30 mouse cellular contexts compared by ENCODE assay signal in genomic region chr7:28773163-28773562, GRCm38 (mm10). TPM values are rescaled to one million over a fixed set of nuclear protein-coding genes. Genes with fewer than 3 reads are reported as not detected.
DNase-seq lines count a peak whose midpoint lies in the region; ATAC-seq and TF ChIP-seq lines count a peak whose summit lies in the region.
"Had no signal": no experiment of that assay in that cellular context is flagged by ENCODE, and none has a peak within 500 bp of the region (broad histone marks: within the 10 kb centered on the region; RNA-seq: fewer than 3 reads in every experiment).

No protein-coding gene starts in this region.

- TF ChIP-seq POLR2A in heart, adult 2 months (IDR thresholded peaks at IDR 0.05; ENCODE audit: insufficient read depth, low read depth, low read length): no peak

- H3K4me2 ChIP-seq in heart, embryonic 13.5 days: no peak overlapping the region
- H3K4me2 ChIP-seq in midbrain, embryonic 13.5 days (replicated peaks): no peak overlapping the region
- H3K4me2 ChIP-seq in midbrain, embryonic 16.5 days (ENCODE audit: low read length): no peak overlapping the region
- no peak overlapping the region for H3K4me2 ChIP-seq in forebrain, postnatal 0 days (ENCODE audit: low read depth)
- H3K4me2 ChIP-seq: forebrain, embryonic 13.5 days had no signal

- H3K9me3 ChIP-seq in heart, embryonic 13.5 days: no peaks in the 10 kb centered on the region
- no peaks in the 10 kb centered on the region for H3K9me3 ChIP-seq in midbrain, embryonic 13.5 days
- H3K9me3 ChIP-seq in midbrain, embryonic 16.5 days (replicated peaks; ENCODE audit: control insufficient read depth, low read length, poor library complexity, severe bottlenecking): no peaks in the 10 kb centered on the region
- H3K9me3 ChIP-seq in forebrain, postnatal 0 days (ENCODE audit: low read length): no peaks in the 10 kb centered on the region
- H3K9me3 ChIP-seq: forebrain, embryonic 13.5 days; heart, embryonic 10.5 days had no signal

- H3K9ac ChIP-seq in heart, embryonic 13.5 days: 0 out of 2 replicates have a peak overlapping the region, but pooled peaks have one; percentile 40
- no peak overlapping the region for H3K9ac ChIP-seq in heart, adult 2 months (ENCODE audit: low read depth, low read length)
- 0 out of 2 replicates have a peak overlapping the region, but pooled peaks have one; percentile 1 for H3K9ac ChIP-seq in midbrain, embryonic 13.5 days (replicated peaks)
- H3K9ac ChIP-seq in midbrain, embryonic 16.5 days (ENCODE audit: low read depth, low read length): no peak overlapping the region
- H3K9ac ChIP-seq in forebrain, postnatal 0 days: no peak overlapping the region
- H3K9ac ChIP-seq: forebrain, embryonic 13.5 days had no signal

- no peaks in the 10 kb centered on the region for H3K79me2 ChIP-seq in heart, adult 2 months (replicated peaks; ENCODE audit: control insufficient read depth, insufficient read depth, low read length)

- peaks cover 33% of the 10 kb centered on the region for H3K36me3 ChIP-seq in heart, embryonic 13.5 days
- no peaks in the 10 kb centered on the region for H3K36me3 ChIP-seq in heart, adult 2 months (ENCODE audit: control insufficient read depth, insufficient read depth, low read length)
- peaks cover 38% of the 10 kb centered on the region for H3K36me3 ChIP-seq in midbrain, embryonic 13.5 days
- H3K36me3 ChIP-seq in midbrain, embryonic 16.5 days (ENCODE audit: control insufficient read depth, insufficient read depth, low read length): peaks cover 11% of the 10 kb centered on the region; the same call in 1 of the 2 replicates
- H3K36me3 ChIP-seq in forebrain, postnatal 0 days (ENCODE audit: insufficient read depth): peaks cover 14% of the 10 kb centered on the region

- no peaks in the 10 kb centered on the region for H3K27me3 ChIP-seq in heart, embryonic 13.5 days (replicated peaks)
- H3K27me3 ChIP-seq in heart, adult 2 months (ENCODE audit: control insufficient read depth, insufficient read depth, low read length): no peaks in the 10 kb centered on the region
- no peaks in the 10 kb centered on the region for H3K27me3 ChIP-seq in midbrain, embryonic 13.5 days
- no peaks in the 10 kb centered on the region for H3K27me3 ChIP-seq in midbrain, embryonic 16.5 days (ENCODE audit: control insufficient read depth, insufficient read depth, low read depth, low read length)
- no peaks in the 10 kb centered on the region for H3K27me3 ChIP-seq in forebrain, postnatal 0 days (ENCODE audit: insufficient read depth, low read length)
- H3K27me3 ChIP-seq: forebrain, embryonic 13.5 days; Patski had no signal

- H3K27ac ChIP-seq in heart, embryonic 13.5 days (replicated peaks): 0 out of 2 replicates have a peak overlapping the region, but pooled peaks have one; percentile 8
- H3K27ac ChIP-seq in heart, adult 2 months: no peak overlapping the region
- no peak overlapping the region for H3K27ac ChIP-seq in midbrain, embryonic 13.5 days
- no peak overlapping the region for H3K27ac ChIP-seq in midbrain, embryonic 16.5 days (ENCODE audit: low read length)
- H3K27ac ChIP-seq in forebrain, postnatal 0 days (ENCODE audit: low read depth, low read length): no peak overlapping the region
- H3K27ac ChIP-seq: forebrain, embryonic 13.5 days; left cerebral cortex, adult 2 months had no signal

- TF ChIP-seq EP300 in heart, adult 2 months (IDR thresholded peaks at IDR 0.05; ENCODE audit: insufficient read depth, low read depth, low read length): no peak

- WGBS in heart, embryonic 13.5 days: 58% methylated on average over 3 of the region's 3 CpGs
- WGBS in heart, adult 2 months: 63% methylated on average over 3 of the region's 3 CpGs
- WGBS in midbrain, embryonic 13.5 days: 77% methylated on average over 3 of the region's 3 CpGs
- WGBS in midbrain, embryonic 16.5 days: 81% methylated on average over 3 of the region's 3 CpGs
- 83% methylated on average over 3 of the region's 3 CpGs for WGBS in forebrain, postnatal 0 days

- H3K4me1 ChIP-seq in heart, embryonic 13.5 days: peaks cover 8% of the 10 kb centered on the region
- H3K4me1 ChIP-seq in heart, adult 2 months (ENCODE audit: control insufficient read depth, insufficient read depth, low read length): no peaks in the 10 kb centered on the region
- peaks cover 15% of the 10 kb centered on the region for H3K4me1 ChIP-seq in midbrain, embryonic 13.5 days (replicated peaks)
- H3K4me1 ChIP-seq in midbrain, embryonic 16.5 days (ENCODE audit: control insufficient read depth, insufficient read depth, low read length): peaks cover 4% of the 10 kb centered on the region
- H3K4me1 ChIP-seq in forebrain, postnatal 0 days (ENCODE audit: insufficient read depth): no peaks in the 10 kb centered on the region

- ATAC-seq in cerebellum, adult (ENCODE audit: insufficient number of reproducible peaks, low FRiP score, low TSS enrichment): peak; percentile 63; the same call in 1 of the 2 replicates
- ATAC-seq in heart, embryonic 13.5 days (ENCODE audit: extremely low read depth, insufficient number of reproducible peaks, low FRiP score, low TSS enrichment): no peak
- no peak for ATAC-seq in midbrain, embryonic 13.5 days
- no peak for ATAC-seq in midbrain, embryonic 16.5 days
- ATAC-seq in neutrophil, adult 5-6 weeks (ENCODE audit: extremely low read depth, insufficient number of reproducible peaks, low FRiP score, poor library complexity, severe bottlenecking): peak; percentile 20; the same call in 1 of the 2 replicates
- ATAC-seq in forebrain, postnatal 0 days: no peak
- ATAC-seq: activated CD4-positive, CD25-positive, alpha-beta regulatory T cell, adult 4 months; CD4-positive, CD25-positive, alpha-beta regulatory T cell, adult 4 months; forebrain, embryonic 13.5 days; lung, postnatal 0 days; Patski had no signal

- no peak for DNase-seq in cerebellum, postnatal 14 days
- DNase-seq in heart, adult 2 months: no peak
- no peak for DNase-seq in forebrain, postnatal 0 days
- DNase-seq: adrenal gland, postnatal 10 days; cerebellum, adult 9-11 months; gastrocnemius, postnatal 25 days; kidney, adult 8-10 months; kidney, postnatal 14 days; left cerebral cortex, postnatal 4 days; liver; midbrain, embryonic 14.5 days; retina, postnatal 1 day; thymus, postnatal 14 days had no signal

- TF ChIP-seq CTCF in heart, adult 2 months (IDR thresholded peaks at IDR 0.05): no peak
- TF ChIP-seq CTCF in forebrain, postnatal 0 days (IDR thresholded peaks at IDR 0.05; ENCODE audit: low read depth): no peak

- intact Hi-C loops in heart, adult 2 months (cut with DNase I): no loop called here

- H3K4me3 ChIP-seq in heart, embryonic 13.5 days: no peak overlapping the region
- H3K4me3 ChIP-seq in heart, adult 2 months: no peak overlapping the region
- no peak overlapping the region for H3K4me3 ChIP-seq in midbrain, embryonic 13.5 days (replicated peaks)
- H3K4me3 ChIP-seq in midbrain, embryonic 16.5 days (ENCODE audit: low read depth, low read length): no peak overlapping the region
- H3K4me3 ChIP-seq in forebrain, postnatal 0 days (ENCODE audit: low read depth, low read length): no peak overlapping the region
- H3K4me3 ChIP-seq: forebrain, embryonic 13.5 days; heart, embryonic 10.5 days; left cerebral cortex, adult 2 months had no signal

RNA-seq across cellular contexts. Expression of gene Nfkbib, which starts 5.9 kb away (rescaled TPM):
- 30.5 and 32.7 TPM in 2 replicates for polyA plus RNA-seq in heart, embryonic 13.5 days (2015; fragmentation: Nextera tagmentation; extraction: Ambion mirVana)
- total RNA-seq in heart, adult 2 months (2021): 10 to 100 TPM; 25.1 to 31.6 TPM
- 18.7 and 27.8 TPM in 2 replicates for polyA plus RNA-seq in heart, adult 2 months (2012; rRNA removed)
- polyA plus RNA-seq in midbrain, embryonic 13.5 days (2015; fragmentation: Nextera tagmentation; extraction: Ambion mirVana): 52.7 and 56.7 TPM in 2 replicates
- 52.0 and 64.7 TPM in 2 replicates for polyA plus RNA-seq in midbrain, embryonic 16.5 days (2015; fragmentation: Nextera tagmentation; extraction: Ambion mirVana)
- total RNA-seq in neutrophil, adult 5-6 weeks (2017): 23.5 and 24.3 TPM in 2 replicates
- 18.0 and 19.2 TPM in 2 replicates for total RNA-seq in forebrain, postnatal 0 days (2014; rRNA removed)
- 59.8 and 75.4 TPM in 2 replicates for polyA plus RNA-seq in forebrain, postnatal 0 days (2015; fragmentation: Nextera tagmentation; extraction: Ambion mirVana)

RNA-seq across cellular contexts. Expression of gene Sirt2, which starts 6.6 kb away (rescaled TPM):
- polyA plus RNA-seq in heart, embryonic 13.5 days (2015; fragmentation: Nextera tagmentation; extraction: Ambion mirVana): 48.9 and 51.5 TPM in 2 replicates
- total RNA-seq in heart, adult 2 months (2021): 10 to 100 TPM; 78.8 to 92.3 TPM
- polyA plus RNA-seq in heart, adult 2 months (2012; rRNA removed): 82.9 and 103 TPM in 2 replicates
- polyA plus RNA-seq in midbrain, embryonic 13.5 days (2015; fragmentation: Nextera tagmentation; extraction: Ambion mirVana): 102 and 108 TPM in 2 replicates
- 117 and 121 TPM in 2 replicates for polyA plus RNA-seq in midbrain, embryonic 16.5 days (2015; fragmentation: Nextera tagmentation; extraction: Ambion mirVana)
- 39.3 and 45.8 TPM in 2 replicates for total RNA-seq in neutrophil, adult 5-6 weeks (2017)
- 49.6 and 58.1 TPM in 2 replicates for total RNA-seq in forebrain, postnatal 0 days (2014; rRNA removed)
- polyA plus RNA-seq in forebrain, postnatal 0 days (2015; fragmentation: Nextera tagmentation; extraction: Ambion mirVana): 105 and 106 TPM in 2 replicates

RNA-seq across cellular contexts. Expression of gene Rinl, which starts 15.6 kb away (rescaled TPM):
- 2.7 and 3.6 TPM in 2 replicates for polyA plus RNA-seq in heart, embryonic 13.5 days (2015; fragmentation: Nextera tagmentation; extraction: Ambion mirVana)
- total RNA-seq in heart, adult 2 months (2021): 1 to 10 TPM; 1.3 to 2.0 TPM
- polyA plus RNA-seq in heart, adult 2 months (2012; rRNA removed): 3.2 and 3.3 TPM in 2 replicates
- 1.9 and 2.3 TPM in 2 replicates for polyA plus RNA-seq in midbrain, embryonic 13.5 days (2015; fragmentation: Nextera tagmentation; extraction: Ambion mirVana)
- 2.2 and 2.9 TPM in 2 replicates for polyA plus RNA-seq in midbrain, embryonic 16.5 days (2015; fragmentation: Nextera tagmentation; extraction: Ambion mirVana)
- total RNA-seq in neutrophil, adult 5-6 weeks (2017): 95.7 and 108 TPM in 2 replicates
- 2.1 and 2.2 TPM in 2 replicates for total RNA-seq in forebrain, postnatal 0 days (2014; rRNA removed)
- polyA plus RNA-seq in forebrain, postnatal 0 days (2015; fragmentation: Nextera tagmentation; extraction: Ambion mirVana): 1.6 TPM in 2 replicates

RNA-seq across cellular contexts. Expression of gene Ccer2, which starts 17.2 kb away (rescaled TPM):
- polyA plus RNA-seq in heart, embryonic 13.5 days (2015; fragmentation: Nextera tagmentation; extraction: Ambion mirVana): not detected in 2 replicates
- not detected for total RNA-seq in heart, adult 2 months (2021)
- polyA plus RNA-seq in heart, adult 2 months (2012; rRNA removed): not detected in 2 replicates
- 0.26 and 0.58 TPM in 2 replicates for polyA plus RNA-seq in midbrain, embryonic 13.5 days (2015; fragmentation: Nextera tagmentation; extraction: Ambion mirVana)
- polyA plus RNA-seq in midbrain, embryonic 16.5 days (2015; fragmentation: Nextera tagmentation; extraction: Ambion mirVana): 0.61 and 0.95 TPM in 2 replicates
- total RNA-seq in neutrophil, adult 5-6 weeks (2017): not detected in 2 replicates
- not detected in 2 replicates for total RNA-seq in forebrain, postnatal 0 days (2014; rRNA removed)
- 0.59 and 0.98 TPM in 2 replicates for polyA plus RNA-seq in forebrain, postnatal 0 days (2015; fragmentation: Nextera tagmentation; extraction: Ambion mirVana)
- total RNA-seq: adrenal gland, postnatal 10 days; ES-E14; gastrocnemius, postnatal 25 days; heart, postnatal 25 days; megakaryocyte progenitor cell, adult 5-6 weeks had no signal
- polyA plus RNA-seq: activated CD4-positive, CD25-positive, alpha-beta regulatory T cell, adult 4 months; CD4-positive, CD25-positive, alpha-beta regulatory T cell, adult 4 months; forebrain, embryonic 13.5 days; heart, embryonic 10.5 days; intestine, embryonic 14.5 days; liver, embryonic 16.5 days; lung, postnatal 0 days; Patski had no signal

RNA-seq across cellular contexts. Expression of gene Sars2, which starts 31.4 kb away (rescaled TPM):
- 20.2 and 20.4 TPM in 2 replicates for polyA plus RNA-seq in heart, embryonic 13.5 days (2015; fragmentation: Nextera tagmentation; extraction: Ambion mirVana)
- total RNA-seq in heart, adult 2 months (2021): 10 to 100 TPM; 13.7 to 14.2 TPM
- polyA plus RNA-seq in heart, adult 2 months (2012; rRNA removed): 18.5 and 20.2 TPM in 2 replicates
- 22.4 and 22.9 TPM in 2 replicates for polyA plus RNA-seq in midbrain, embryonic 13.5 days (2015; fragmentation: Nextera tagmentation; extraction: Ambion mirVana)
- polyA plus RNA-seq in midbrain, embryonic 16.5 days (2015; fragmentation: Nextera tagmentation; extraction: Ambion mirVana): 15.6 and 16.4 TPM in 2 replicates
- total RNA-seq in neutrophil, adult 5-6 weeks (2017): 5.9 and 6.1 TPM in 2 replicates
- 12.6 and 15.1 TPM in 2 replicates for total RNA-seq in forebrain, postnatal 0 days (2014; rRNA removed)
- polyA plus RNA-seq in forebrain, postnatal 0 days (2015; fragmentation: Nextera tagmentation; extraction: Ambion mirVana): 14.3 and 16.1 TPM in 2 replicates

Comparison
In these comparisons a context has a peak if more than half of its experiments do, and no peak if none do; other contexts are left out.
1. H3K9ac ChIP-seq: peak in heart, embryonic 13.5 days (single experiment) and midbrain, embryonic 13.5 days (single experiment); none in heart, adult 2 months (single experiment), midbrain, embryonic 16.5 days (single experiment) and forebrain, postnatal 0 days (single experiment).
2. ATAC-seq: peak in cerebellum, adult (single experiment) and neutrophil, adult 5-6 weeks (single experiment); none in heart, embryonic 13.5 days (single experiment), midbrain, embryonic 13.5 days (single experiment), midbrain, embryonic 16.5 days (single experiment) and forebrain, postnatal 0 days (single experiment).